Mouse (Mus musculus): Measurements from ENCODE around the gene Dupd1. TPM values are rescaled to one million over a fixed set of nuclear protein-coding genes. Genes with fewer than 3 reads are reported as not detected.
"Not testable (repeated sequence)": the region's sequence is repeated elsewhere in the genome, so short reads cannot be mapped to it uniquely, and the experiment has no call there.

Dupd1 gene
- polyA plus RNA-seq, 1 experiment: not detected

- no peak for DNase-seq (ENCODE audit: low spot score)
Observed at GRCm38 (mm10) chr14:21674471-21674870, 39.9 kb downstream of the Dupd1 start.

GRCm38 (mm10) chr14:21673100-21673499 lies 41.3 kb downstream of the Dupd1 start:
- DNase-seq (ENCODE audit: low spot score): no peak

GRCm38 (mm10) chr14:21670422-21671006 lies 43.9 kb downstream of the Dupd1 start:
- DNase-seq (ENCODE audit: low spot score): not testable (repeated sequence)

- DNase-seq (ENCODE audit: low spot score): no peak
Observed at GRCm38 (mm10) chr14:21669633-21670421, 44.5 kb downstream of the Dupd1 start.

GRCm38 (mm10) chr14:21669218-21669617 lies 45.2 kb downstream of the Dupd1 start:
- DNase-seq (ENCODE audit: low spot score): no peak

GRCm38 (mm10) chr14:21662465-21663142 lies 51.8 kb downstream of the Dupd1 start:
- DNase-seq (ENCODE audit: low spot score): no peak

GRCm38 (mm10) chr14:21659652-21660051 lies 54.7 kb downstream of the Dupd1 start:
- DNase-seq (ENCODE audit: low spot score): no peak

GRCm38 (mm10) chr14:21659155-21659554 lies 55.2 kb downstream of the Dupd1 start:
- no peak for DNase-seq (ENCODE audit: low spot score)

GRCm38 (mm10) chr14:21653813-21654212 lies 60.6 kb downstream of the Dupd1 start:
- no peak for DNase-seq (ENCODE audit: low spot score)

- DNase-seq (ENCODE audit: low spot score): no peak
Observed at GRCm38 (mm10) chr14:21640806-21641435, 73.5 kb downstream of the Dupd1 start.

GRCm38 (mm10) chr14:21636548-21636947 lies 77.8 kb downstream of the Dupd1 start:
- no peak for DNase-seq (ENCODE audit: low spot score)

GRCm38 (mm10) chr14:21631665-21632200 lies 82.6 kb downstream of the Dupd1 start:
- DNase-seq (ENCODE audit: low spot score): no peak

Other genes with a start within 250 kb of the Dupd1 start
- 10.2 and 19.3 TPM in 2 replicates for gene Kat6b, start 233.1 kb downstream of the Dupd1 start, polyA plus RNA-seq (2012; rRNA removed)
- 9.6 and 10.4 TPM in 2 replicates for gene Samd8, start 36.0 kb upstream of the Dupd1 start, polyA plus RNA-seq (2012; rRNA removed)
- 0.33 TPM in 1 of 2 replicates, not detected in the other for gene Dusp13, start 36.6 kb upstream of the Dupd1 start, polyA plus RNA-seq (2012; rRNA removed)
- 199 and 227 TPM in 2 replicates for gene Vdac2, start 110.7 kb upstream of the Dupd1 start, polyA plus RNA-seq (2012; rRNA removed)
- gene Comtd1, start 134.4 kb upstream of the Dupd1 start, polyA plus RNA-seq (2012; rRNA removed): 13.2 and 13.9 TPM in 2 replicates